Mouse (Mus musculus): ENCODE data around the gene Nif3l1. TPM values are rescaled to one million over a fixed set of nuclear protein-coding genes. Genes with fewer than 3 reads are reported as not detected.

Nif3l1 gene
- total and polyA plus RNA-seq, 3 experiments = 28.5 to 32.8 TPM; not detected in 1

DNA sequence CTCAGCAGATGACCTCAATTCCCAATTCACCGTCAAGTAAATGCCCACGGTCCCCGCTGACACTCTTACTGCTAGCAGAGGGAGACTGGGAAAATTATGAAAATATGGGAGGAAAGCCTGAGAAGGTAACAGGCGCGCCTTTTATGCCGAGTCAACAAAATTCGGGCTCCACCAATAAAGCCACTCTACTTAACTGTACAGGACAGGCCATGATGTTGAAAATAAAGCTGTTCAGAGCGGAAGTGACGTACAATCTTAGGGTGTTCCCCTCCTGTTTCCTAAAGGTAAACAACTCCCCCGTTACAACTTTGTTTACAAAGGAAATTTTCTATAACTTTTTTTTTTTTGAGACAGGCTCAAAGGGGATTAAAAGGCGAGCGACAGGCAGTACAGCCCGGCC is 22.1 kb upstream of the Nif3l1 start (continued):
- peak; percentile 87 for TF ChIP-seq MAFK (IDR thresholded peaks at IDR 0.05; ENCODE audit: borderline replicate concordance, low read depth, low read length)
- no peak for TF ChIP-seq MEF2A (IDR thresholded peaks at IDR 0.05; ENCODE audit: extremely low read depth, insufficient replicate concordance, low read depth, low read length, poor library complexity, severe bottlenecking)
- TF ChIP-seq ZNF384 (IDR thresholded peaks at IDR 0.05; ENCODE audit: low read depth, low read length) = 0 out of 2 replicates have a peak, but pooled peaks have one; percentile 2
- TF ChIP-seq ZMIZ1 (IDR thresholded peaks at IDR 0.05; ENCODE audit: low read depth, low read length) = no peak
- no peak for TF ChIP-seq CTCF (IDR thresholded peaks at IDR 0.05 in 2 of 3, conservative IDR thresholded peaks at IDR 0.05 in 1 of 3; ENCODE audit: control insufficient read depth in 1 of 3, insufficient read depth in 1 of 3, low read depth in 2 of 3, low read length in 3 of 3, poor library complexity in 1 of 3, severe bottlenecking in 1 of 3)
- TF ChIP-seq MXI1 (IDR thresholded peaks at IDR 0.05; ENCODE audit: low read depth, low read length) = no peak

DNA sequence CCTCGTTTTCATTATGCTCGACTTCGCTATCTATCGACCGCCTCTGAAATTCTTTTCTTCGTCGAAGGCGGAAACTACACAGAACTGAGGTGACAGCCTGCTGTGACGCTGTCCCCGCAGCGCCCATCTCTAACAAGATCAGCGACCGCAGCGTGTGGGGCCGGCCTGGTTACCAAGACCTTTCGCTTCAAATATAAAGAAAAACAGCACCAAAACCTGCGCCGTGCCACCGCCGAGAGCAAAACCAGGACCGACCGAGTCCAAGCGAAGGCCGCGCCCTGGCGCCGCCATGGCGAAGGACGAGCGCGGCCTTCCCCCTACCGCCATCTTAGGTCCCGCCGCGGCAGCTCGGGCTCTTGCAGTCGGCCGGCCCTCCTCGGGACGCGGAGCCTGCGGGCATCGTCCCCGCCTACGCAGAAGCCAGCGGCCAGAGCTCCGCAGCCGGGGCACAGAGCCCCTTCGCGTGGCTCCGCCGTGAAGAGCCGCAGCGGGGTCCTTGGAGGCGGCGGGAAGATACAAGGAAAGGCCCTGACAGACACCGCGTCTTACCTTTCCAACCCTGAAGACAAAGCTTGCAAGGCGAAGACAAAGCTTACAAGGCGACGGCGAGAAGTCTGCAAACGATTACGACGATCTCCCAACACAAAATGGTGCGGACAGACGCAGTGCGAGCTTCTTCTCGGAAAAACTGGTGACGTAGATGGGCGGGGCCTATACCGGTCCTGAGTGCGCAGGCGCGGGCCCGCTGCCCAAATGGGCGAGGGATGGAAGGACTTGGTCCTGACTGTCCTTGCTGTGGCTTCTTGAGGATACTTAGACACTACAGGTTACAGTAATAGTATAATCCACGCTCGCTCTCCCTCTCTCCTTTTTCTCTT is 21.3 kb upstream of the Nif3l1 start, which contains the start of gene Clk1:
Clk1 (minus strand) TSS at position 696 of the 878 bp plus-strand sequence.
- TF ChIP-seq MAX (IDR thresholded peaks at IDR 0.05; ENCODE audit: low read length) (no peak), MAFK (IDR thresholded peaks at IDR 0.05; ENCODE audit: borderline replicate concordance, low read depth, low read length) (no peak), POLR2A (IDR thresholded peaks at IDR 0.05; ENCODE audit: control insufficient read depth in 1 of 2, insufficient read depth in 1 of 2, low read depth in 1 of 2, low read length in 2 of 2, poor library complexity in 1 of 2) (peak; percentile 83 to 97), NELFE (IDR thresholded peaks at IDR 0.05; ENCODE audit: low read depth, low read length) (peak; percentile 94), TBP (IDR thresholded peaks at IDR 0.05; ENCODE audit: low read depth, low read length) (peak; percentile 95), ETS1 (IDR thresholded peaks at IDR 0.05; ENCODE audit: low read depth, low read length) (peak; percentile 54; the same call in 1 of the 2 replicates), TCF12 (IDR thresholded peaks at IDR 0.05; ENCODE audit: low read depth, low read length) (peak; percentile 74), HCFC1 (IDR thresholded peaks at IDR 0.05; ENCODE audit: low read depth, low read length) (peak; percentile 67), SIN3A (IDR thresholded peaks at IDR 0.05; ENCODE audit: low read length) (peak; percentile 49), ZMIZ1 (IDR thresholded peaks at IDR 0.05; ENCODE audit: low read depth, low read length) (peak; percentile 97), NRF1 (IDR thresholded peaks at IDR 0.05; ENCODE audit: insufficient read depth, low read depth, low read length, poor library complexity, severe bottlenecking) (peak; percentile 92), POLR2AphosphoS5 (IDR thresholded peaks at IDR 0.05; ENCODE audit: borderline replicate concordance, low read depth, low read length) (peak; percentile 92; the same call in 1 of the 2 replicates), EP300 (IDR thresholded peaks at IDR 0.05; ENCODE audit: low read depth in 1 of 2, low read length in 2 of 2) (no peak), MYB (IDR thresholded peaks at IDR 0.05; ENCODE audit: low read depth, low read length) (no peak), ZNF384 (IDR thresholded peaks at IDR 0.05; ENCODE audit: low read depth, low read length) (no peak), ZKSCAN1 (IDR thresholded peaks at IDR 0.05; ENCODE audit: low read depth, low read length) (no peak), UBTF (IDR thresholded peaks at IDR 0.05; ENCODE audit: borderline replicate concordance, insufficient read depth, low read depth, low read length) (no peak), MYC (IDR thresholded peaks at IDR 0.05; ENCODE audit: low read depth, low read length) (no peak), MAZ (IDR thresholded peaks at IDR 0.05; ENCODE audit: low read depth, low read length) (0 out of 2 replicates have a peak, but pooled peaks have one; percentile 15), POLR2AphosphoS2 (IDR thresholded peaks at IDR 0.05; ENCODE audit: low read length) (peak; percentile 97), SMC3 (IDR thresholded peaks at IDR 0.05; ENCODE audit: low read depth, low read length) (no peak), GABPA (IDR thresholded peaks at IDR 0.05; ENCODE audit: low read depth, low read length) (no peak), CHD2 (IDR thresholded peaks at IDR 0.05; ENCODE audit: low read length) (no peak), KAT2A (conservative IDR thresholded peaks at IDR 0.05; ENCODE audit: low read depth, low read length) (no peak; the same call in 1 of the 2 replicates), ZC3H11A (IDR thresholded peaks at IDR 0.05; ENCODE audit: low read depth, low read length) (0 out of 2 replicates have a peak, but pooled peaks have one; percentile 13), MEF2A (IDR thresholded peaks at IDR 0.05; ENCODE audit: extremely low read depth, insufficient replicate concordance, low read depth, low read length, poor library complexity, severe bottlenecking) (no peak), RCOR1 (IDR thresholded peaks at IDR 0.05; ENCODE audit: low read depth, low read length) (0 out of 2 replicates have a peak, but pooled peaks have one; percentile 13), MXI1 (IDR thresholded peaks at IDR 0.05; ENCODE audit: low read depth, low read length) (peak; percentile 33; the same call in 1 of the 2 replicates), RAD21 (IDR thresholded peaks at IDR 0.05; ENCODE audit: low read depth, low read length) (no peak), E2F4 (IDR thresholded peaks at IDR 0.05; ENCODE audit: borderline replicate concordance, low read depth, low read length) (0 out of 2 replicates have a peak, but pooled peaks have one; percentile 40)
- peaks cover 0 to 5% of the 10 kb centered on the region in 2 experiments; a peak in 1 of 4 replicates for H3K4me1 ChIP-seq (ENCODE audit: control insufficient read depth in 1 of 2, insufficient read depth in 2 of 2, low read length in 2 of 2)
- peak within 1 kb of the TSS; percentile 96 for H3K9ac ChIP-seq (ENCODE audit: control insufficient read depth, low read depth, low read length, poor library complexity, severe bottlenecking)
- H3K9me3 ChIP-seq (replicated peaks; ENCODE audit: insufficient read depth, low read length) = no peaks in the 10 kb centered on the region
- peak; percentile 95 for DNase-seq (ENCODE audit: low read depth, low spot score)
- peaks cover 19 to 22% of the 10 kb centered on the region in 2 experiments for H3K36me3 ChIP-seq (ENCODE audit: control insufficient read depth in 1 of 2, insufficient read depth in 2 of 2, low read length in 2 of 2)
- peak within 1 kb of the TSS; percentile 90 to 95 for H3K4me3 ChIP-seq (ENCODE audit: control insufficient read depth in 1 of 2, insufficient read depth in 1 of 2, low read depth in 2 of 2, low read length in 2 of 2)
- H3K79me2 ChIP-seq (ENCODE audit: control insufficient read depth, insufficient read depth, low read length, poor library complexity) = peaks cover 32% of the 10 kb centered on the region
- no peaks in the 10 kb centered on the region for H3K27me3 ChIP-seq (ENCODE audit: control insufficient read depth in 1 of 2, insufficient read depth in 2 of 2, low read length in 2 of 2)
- peak within 1 kb of the TSS; percentile 93 for H3K27ac ChIP-seq (ENCODE audit: control insufficient read depth, low read depth, low read length)
